Mouse (Mus musculus) layer of hippocampus, adult 9-11 months (tissue): Measurements from ENCODE around the gene Zfp1.
A peak's percentile ranks its signal among the peaks of the same experiment; 100 is the strongest.

ENCODE experiments used
- DNase-seq: peaks from one replicate; pipeline ENCODE4 v3.0.0; 2022

Gene Zfp1

DNA sequence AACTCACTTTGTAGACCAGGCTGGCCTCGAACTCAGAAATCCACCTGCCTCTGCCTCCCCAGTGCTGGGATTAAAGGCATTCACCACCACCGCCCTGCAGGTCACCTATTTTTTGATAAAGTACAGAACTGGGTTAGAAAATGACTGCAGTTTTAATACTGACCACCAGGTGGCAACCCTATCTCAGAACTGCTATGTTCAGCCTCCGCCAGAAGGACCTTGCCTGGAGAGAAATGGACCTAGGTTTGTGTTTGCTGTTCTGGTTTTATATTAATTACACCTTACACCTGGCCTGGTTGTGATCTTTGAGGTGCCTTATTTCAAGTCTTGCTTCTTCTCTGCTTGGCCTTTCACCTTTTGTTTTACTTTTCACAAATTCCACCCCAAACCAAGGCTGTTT lies 34.9 kb downstream of the Zfp1 start:
- peak; percentile 36 for DNase-seq

DNA sequence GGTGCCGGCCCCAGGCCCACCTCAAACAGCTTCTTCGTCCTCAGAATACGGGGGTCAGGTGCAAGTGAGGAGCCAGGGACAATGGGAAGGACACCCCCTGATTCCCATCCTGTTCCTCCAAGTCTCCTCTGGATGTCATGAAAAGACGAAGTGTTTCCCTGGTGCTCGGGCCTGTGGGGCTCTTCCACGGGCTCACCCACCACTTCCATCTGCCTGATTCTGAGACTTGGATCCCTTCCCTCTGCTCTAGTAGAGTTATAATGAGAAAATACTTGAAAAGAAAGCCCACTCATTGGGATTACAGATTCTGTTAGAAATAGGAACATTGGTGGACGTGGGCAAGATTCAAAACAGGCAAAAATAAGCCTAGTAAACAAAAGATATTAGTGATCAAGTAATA lies 35.6 kb downstream of the Zfp1 start:
- peak; percentile 59 for DNase-seq

- no peak for DNase-seq
Measured at GRCm38 (mm10) chr8:111680423-111681028, 37.3 kb downstream of the Zfp1 start.

GRCm38 (mm10) chr8:111681153-111681552 lies 38.0 kb downstream of the Zfp1 start:
- no peak for DNase-seq

- no peak for DNase-seq
Measured at GRCm38 (mm10) chr8:111682521-111682920, 39.3 kb downstream of the Zfp1 start.

- no peak for DNase-seq
Measured at GRCm38 (mm10) chr8:111686881-111687280, 43.7 kb downstream of the Zfp1 start.

GRCm38 (mm10) chr8:111690960-111691445 lies 47.8 kb downstream of the Zfp1 start, which contains the start of gene Ctrb1:
Gene Ctrb1, minus strand, starts transcription at chr8:111691010.
- DNase-seq = no peak

DNA sequence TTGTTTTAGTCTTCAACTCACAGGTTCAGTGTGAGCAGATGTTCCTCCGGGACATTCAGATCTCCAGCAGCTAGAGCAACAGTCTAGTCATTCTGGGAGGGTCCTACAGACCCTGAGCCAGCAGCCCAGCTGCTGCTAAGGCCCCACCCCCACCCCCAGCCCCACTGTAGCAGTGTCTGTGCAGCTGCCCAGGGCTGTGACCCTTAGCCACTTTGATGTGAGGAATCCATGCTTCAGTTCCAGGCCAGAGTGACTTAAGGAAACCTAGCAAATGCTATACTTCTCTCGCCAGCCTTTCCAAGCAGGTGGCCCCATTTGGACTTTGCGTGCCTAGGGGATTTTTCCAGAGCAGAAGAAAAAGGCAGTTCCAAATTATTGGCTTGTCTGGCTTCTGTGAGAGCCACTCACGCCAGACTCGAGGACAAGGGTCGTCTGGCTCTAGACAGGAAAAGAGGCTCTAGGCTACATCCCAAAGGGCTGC lies 50.1 kb downstream of the Zfp1 start:
- no peak for DNase-seq

DNA sequence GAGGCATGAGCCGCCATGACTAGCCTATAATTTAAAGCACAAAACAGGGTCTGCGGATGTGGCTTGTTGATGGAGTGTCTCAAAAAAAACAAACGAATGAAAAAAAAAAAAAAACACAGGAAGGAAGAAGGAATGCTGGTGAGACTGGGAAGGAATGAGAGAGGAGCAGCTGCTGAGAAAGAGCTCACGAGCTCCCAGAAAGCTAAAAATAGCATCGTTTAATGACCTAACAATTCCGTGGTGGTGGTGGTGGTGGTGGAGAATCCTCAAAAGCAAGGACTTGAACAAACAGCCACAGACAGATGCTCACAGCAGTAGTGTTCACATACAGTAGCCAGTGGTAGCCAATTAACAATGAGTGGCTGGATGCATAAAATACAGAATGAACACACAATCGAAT lies 52.2 kb downstream of the Zfp1 start:
- no peak for DNase-seq

GRCm38 (mm10) chr8:111697655-111698054 lies 54.5 kb downstream of the Zfp1 start:
- no peak for DNase-seq

DNA sequence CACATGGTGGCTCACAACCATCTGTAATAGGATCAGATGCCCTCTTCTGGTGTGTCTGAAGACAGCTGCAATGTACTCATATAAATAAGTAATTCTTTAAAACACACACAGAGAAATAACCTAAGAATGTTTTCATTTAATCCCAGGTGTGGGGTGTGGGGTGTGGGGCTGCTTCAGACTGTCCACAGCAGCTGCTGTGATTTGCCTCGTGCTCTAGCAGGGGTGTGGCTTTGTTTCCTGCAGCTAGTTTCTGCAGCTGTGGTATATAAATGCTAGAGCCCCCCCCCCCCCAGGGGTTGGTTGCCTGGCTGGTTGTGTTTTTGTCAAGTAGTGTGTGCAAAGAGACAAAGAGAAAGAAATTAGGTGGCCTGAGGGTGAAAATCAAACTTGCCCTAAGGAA lies 55.8 kb downstream of the Zfp1 start:
- no peak for DNase-seq

DNA sequence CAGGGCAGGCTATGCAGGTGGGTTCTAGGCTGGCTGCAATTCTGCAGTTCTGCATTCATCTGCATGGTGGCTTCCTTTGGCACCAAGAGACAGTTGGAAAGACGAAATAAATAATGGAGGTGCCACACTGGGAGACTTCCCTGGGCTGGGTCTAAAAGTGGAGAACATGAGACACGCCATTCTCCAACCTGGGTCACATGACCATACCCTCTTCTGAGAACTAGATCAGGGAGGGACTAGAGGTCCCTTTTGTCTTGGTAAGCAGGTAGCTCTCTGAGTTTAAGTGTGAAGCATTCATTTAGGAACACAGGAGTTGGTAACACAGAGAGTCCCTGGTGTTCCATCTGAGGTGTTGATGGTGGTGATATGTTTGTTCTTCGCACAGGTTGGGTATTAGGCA lies 57.0 kb downstream of the Zfp1 start:
- DNase-seq = no peak

- DNase-seq = no peak
Measured at GRCm38 (mm10) chr8:111700740-111701139, 57.5 kb downstream of the Zfp1 start.

DNA sequence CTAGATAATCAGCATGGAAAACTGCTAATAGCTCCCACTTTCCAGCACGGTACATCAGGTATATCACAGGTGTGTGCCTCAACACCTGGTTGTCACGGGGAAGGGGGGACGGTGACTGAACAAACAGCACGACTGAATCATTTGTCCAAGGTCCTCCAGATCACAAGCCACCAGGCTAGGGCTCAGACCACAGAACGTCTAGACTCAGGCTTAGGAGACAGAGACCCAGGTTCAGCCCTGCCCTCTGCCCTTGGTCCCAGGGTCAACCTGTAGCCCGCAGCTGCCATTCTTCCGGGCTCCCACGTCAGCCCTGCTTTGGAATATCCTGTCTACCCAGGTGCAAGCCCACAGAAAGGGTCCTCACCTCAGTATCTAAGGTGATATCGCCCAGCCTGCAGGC lies 58.2 kb downstream of the Zfp1 start:
- DNase-seq = no peak

- DNase-seq = no peak
Measured at GRCm38 (mm10) chr8:111704585-111704984, 61.4 kb downstream of the Zfp1 start.

- DNase-seq = no peak
Measured at GRCm38 (mm10) chr8:111705222-111705621, 62.0 kb downstream of the Zfp1 start.

DNA sequence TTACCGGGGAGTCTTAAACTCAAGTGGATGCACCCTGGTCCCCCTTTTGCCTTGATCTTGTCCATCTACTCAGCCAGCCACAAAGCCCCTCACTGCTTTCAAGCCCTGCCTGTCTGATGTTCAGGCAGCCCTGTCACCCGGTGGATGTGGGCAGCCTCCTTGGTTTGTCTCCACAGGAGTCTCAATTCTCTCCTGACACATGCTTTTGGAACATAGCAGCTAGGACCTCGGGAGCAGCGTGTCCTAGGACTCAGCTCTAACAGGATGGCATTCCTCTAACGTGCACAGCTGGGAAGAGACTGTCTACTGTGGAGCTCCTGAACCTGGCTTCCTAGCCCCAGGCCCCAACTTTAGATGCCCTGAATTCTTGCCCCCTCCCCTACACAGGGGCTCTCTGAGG lies 62.5 kb downstream of the Zfp1 start:
- DNase-seq = no peak

DNA sequence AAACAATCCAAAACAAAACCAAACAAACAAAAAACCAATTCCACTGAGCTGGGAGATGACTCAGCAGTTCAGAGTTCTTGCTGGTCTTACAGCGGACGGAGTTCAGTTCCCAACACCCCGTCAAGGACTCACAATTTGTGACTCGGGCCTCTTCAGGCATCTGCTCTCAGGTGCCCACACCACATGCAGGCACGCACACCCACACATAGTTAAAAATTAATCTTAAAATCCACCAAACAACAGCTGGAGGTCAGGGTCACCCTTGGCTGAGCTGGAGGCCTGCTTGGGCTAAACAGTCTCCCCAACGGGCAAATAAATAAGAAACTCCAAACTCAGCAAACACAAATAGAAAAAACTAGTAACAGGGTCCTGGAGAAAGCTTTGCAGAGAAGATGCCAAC lies 65.1 kb downstream of the Zfp1 start:
- DNase-seq = no peak

DNA sequence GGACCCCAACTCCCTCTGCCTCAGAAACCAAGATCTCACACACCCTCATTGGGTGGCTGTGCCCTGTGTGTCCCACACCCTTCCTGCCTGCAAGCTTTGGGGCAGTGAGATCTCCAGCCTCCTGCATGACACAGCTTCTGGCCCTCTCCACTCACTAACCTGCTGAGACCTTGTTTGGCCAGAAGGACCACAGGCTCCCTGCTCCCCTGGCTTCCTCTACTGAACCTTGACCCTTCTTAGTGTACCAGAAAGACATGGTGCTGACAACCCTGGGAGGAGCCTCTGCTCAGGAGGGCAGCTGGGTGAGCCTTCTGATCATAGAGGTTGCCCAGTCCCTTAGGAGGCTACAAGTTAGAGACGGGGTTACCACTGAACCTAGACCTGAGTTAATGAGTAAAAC lies 66.0 kb downstream of the Zfp1 start:
- no peak for DNase-seq

DNA sequence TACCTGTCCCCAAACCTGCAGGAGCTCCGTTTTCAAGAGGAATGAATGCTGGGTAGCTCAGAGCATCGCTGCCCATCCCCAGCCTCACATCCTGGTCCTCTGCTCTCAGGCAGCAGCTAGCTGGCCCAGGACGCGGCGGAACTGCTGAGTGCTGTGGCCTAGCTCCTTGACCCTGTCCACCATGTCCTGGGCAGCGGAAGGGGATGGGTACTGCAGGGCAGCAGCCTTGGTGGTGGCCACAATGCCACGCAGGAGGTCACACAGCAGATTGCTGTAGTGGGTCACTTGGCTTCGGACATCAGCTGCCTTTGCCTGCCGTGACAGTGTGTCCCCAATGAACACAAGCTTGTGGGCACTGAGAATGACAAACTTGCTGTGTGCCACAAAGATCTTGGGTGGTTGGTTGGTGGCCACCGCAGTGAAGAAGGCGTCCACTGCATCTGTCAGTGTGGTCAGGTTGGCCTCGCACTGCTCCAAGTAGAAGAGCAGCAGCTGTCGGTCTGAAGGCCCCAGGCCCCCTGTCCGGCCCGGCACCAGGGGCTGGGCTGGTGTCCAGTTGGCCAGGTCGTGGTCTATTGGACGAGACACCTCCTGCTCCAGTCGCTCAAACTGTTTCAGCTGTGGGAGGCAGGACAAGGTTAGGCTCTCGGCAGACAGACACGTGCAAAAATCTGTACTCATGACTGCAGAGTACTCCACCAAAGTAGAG lies 67.7 kb downstream of the Zfp1 start:
- DNase-seq = no peak

DNA sequence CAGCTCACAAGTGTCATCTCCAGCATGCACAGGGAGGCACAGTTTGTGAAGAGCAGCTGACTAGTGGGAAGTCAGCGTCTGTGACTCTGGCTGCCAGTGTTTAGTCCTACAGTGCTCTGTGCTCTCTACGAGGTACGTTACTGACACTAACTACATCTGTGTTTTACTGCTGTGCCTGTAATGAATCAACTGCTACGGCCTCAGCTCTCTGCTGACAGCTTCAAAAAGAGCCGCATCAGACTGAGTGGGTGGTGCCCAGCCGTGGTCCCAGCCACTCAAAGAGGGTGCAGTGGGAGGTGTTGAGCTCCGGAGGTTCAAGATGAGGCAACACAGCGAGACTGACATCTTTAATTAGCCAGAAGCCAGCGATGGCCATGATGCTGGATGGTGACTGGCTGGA lies 68.9 kb downstream of the Zfp1 start:
- DNase-seq = peak; percentile 85

GRCm38 (mm10) chr8:111712588-111712987 lies 69.4 kb downstream of the Zfp1 start:
- DNase-seq = no peak

GRCm38 (mm10) chr8:111713291-111713690 lies 70.1 kb downstream of the Zfp1 start:
- no peak for DNase-seq

DNA sequence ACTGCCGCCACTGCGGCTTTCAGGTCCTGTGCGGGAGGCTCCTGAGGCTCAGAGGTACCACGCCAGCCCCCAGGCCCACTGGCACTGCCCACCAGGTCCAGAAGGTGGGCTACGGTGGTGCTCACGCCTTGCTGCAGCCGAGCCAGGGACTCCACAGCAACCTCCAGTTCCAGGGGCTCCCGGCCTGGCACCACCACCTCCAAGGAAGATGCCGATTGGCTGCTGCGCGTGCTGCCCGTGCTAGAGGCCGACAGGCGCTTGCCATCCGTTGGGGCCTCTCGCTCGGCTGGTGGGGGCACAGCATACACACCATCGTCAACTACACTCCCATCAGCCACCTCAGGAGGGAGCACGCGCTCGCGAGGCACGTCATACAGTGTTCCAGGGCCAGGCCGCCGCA lies 70.6 kb downstream of the Zfp1 start:
- DNase-seq = no peak

GRCm38 (mm10) chr8:111714295-111714694 lies 71.1 kb downstream of the Zfp1 start:
- no peak for DNase-seq
